Mouse (Mus musculus): ENCODE measurements around the gene Acaca.

The Acaca gene

DNA sequence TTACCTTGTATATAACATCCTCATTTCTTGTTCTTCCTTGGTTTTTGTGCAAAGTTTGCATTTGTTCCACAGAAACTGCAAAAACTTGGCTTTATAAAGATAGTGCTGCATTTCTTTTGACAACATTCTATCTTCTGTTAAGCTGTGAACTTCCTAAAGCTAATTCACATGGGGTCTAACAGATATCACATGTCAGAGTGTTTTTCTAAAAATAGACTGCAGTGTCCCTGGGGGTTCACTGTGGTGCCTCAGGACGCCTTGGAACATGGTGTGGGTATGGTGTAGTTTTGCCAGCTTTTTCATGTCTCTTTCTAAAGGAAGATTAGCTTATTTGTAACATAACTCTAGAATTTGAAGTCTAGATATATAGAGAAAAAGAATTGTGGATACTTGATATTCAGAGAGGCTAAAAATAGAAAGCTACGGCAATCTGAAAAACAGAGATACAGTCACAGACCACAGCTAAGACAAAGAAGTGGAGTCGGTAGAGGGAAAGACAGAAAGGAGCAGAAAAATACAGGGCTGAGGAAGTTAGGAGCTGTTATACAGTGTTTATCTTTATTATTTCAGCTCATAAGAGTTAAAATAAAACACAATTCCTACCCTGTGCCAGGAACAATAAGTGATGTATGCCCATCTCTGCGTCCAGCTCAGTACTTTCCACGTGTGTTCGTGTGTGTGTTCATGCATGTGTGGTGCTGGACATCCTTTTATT lies 215.2 kb downstream of the Acaca start:
- DNase-seq: no peak

DNA sequence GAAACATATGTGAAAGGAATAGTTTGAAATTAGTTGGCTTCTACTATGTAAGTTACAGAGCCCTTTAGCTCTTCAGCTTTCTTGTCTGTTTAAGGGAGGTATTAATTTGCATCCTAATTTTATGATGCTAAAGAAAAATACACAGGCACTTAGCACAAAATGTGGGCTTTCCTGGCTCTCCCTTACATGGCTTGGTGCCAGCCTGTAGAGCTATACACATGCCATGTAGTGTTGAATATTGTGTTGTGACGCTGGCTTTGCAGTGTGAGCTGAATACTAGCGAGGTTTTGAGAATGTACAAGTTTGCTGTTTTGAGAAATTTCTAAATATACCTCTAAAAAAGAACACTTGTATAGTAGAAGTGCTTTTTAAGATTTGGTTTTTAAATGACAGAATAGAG lies 218.3 kb downstream of the Acaca start:
- DNase-seq: no peak

DNA sequence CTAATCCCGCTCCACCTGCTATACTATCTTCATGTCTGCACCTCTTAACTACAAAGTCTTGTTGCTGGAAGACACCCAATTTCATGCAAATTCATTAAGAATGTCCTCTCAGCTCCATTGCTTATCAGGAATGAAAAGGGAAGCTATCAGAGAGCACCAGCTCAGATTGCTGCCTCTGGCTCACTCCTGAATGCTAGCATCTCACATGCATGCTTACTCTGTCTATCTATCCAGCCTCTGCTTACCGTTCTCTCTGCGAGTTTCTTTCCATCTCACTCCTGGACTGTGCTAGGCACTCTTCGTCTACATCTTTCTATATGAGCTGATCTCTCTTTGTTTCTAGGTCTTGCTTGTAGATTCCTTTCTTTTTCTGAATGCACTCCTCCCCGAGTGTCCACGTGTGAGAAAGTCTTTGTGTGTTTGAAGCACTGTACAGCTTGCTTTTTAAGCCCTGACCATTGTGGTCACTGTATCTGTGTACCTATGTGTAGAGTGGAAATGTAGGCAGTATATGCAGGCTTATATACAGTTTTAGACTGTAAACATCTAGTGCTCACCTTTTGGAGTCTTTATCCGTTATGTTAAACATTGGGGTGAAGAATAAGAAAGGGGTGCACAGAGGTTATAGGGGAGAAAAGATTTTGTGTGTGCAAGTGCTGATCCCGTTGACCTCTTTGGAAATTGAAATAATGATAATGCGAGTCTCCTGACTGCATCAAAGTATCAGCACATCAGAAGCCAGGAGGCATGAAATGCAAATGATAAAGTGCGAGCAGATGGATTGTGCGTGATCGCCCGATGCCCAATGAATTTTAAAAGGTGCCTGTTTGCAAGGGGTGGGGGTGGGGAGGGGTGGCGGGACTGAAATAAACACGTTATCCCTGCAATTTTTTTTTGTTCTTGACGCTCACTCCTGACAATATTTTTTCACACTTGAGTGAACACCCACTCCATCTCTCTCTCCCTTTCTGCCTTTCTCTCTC lies 219.7 kb downstream of the Acaca start:
- DNase-seq: no peak

DNA sequence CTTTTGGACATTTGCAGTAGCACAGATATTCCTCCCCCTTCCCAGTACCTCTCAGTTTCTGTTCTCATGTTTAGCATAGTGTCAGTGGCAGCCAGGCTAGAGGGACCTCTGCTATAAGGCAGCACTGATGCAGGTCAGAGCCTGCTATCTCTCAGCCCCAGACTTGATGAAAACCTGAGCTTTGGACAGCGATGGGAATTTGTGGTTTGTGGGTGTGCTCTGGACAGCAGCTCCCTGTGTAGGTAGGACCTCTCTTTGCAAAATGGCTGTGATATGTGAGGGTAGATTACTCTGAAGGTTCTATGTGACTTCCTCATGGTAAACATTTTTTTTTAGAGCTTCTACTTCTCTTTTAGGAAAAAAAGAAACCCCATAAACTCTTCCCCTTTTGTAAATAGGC lies 221.7 kb downstream of the Acaca start:
- DNase-seq: no peak

DNA sequence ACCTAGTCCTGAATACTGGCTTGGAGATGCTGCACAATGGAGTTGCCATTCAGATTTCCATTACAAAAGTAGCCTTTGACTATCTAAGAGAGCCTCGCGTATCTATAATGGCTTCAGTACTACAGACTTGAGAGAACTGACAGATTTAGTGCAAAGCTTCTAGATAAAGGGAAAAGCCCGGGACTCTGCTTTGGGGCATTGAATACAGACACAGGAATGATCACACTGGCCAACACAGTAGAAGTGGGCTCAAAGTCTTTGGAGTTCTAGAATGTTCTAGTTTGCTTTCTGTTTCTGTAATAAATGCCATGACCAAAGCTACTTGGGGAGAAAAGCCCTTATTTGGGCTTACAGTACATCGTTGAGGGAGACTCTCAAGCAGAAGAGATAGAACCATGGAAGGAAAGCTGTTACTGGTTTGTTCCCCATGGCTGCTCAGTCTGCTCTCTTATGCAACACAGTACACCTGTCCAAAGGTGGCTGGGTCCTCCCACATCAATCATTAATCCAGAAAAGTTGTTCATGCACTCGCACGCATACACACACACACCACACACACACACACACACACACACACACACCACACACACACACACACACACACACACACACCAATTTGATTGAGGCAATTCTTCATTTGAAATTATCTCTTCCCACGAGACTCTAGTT lies 223.7 kb downstream of the Acaca start:
- DNase-seq: peak; percentile 88

DNA sequence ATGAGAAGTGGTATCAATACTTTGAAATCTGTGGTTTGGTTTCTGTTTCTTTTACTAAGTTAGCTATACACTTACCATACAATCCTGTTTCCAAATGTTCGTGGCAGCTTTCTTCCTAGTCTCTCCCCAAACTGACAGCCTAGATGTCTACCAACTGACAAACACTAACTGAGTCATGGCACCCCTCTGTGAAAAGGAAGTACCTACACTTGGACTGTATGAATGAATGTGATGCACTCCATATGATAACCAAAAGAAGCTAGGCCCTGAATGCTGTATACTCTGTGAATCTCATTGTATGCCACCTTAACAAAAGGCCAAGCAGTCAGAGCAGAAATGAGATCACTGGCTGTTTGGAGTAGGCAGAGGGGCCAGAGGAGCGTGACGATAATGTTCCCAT lies 227.8 kb downstream of the Acaca start:
- no peak for DNase-seq

DNA sequence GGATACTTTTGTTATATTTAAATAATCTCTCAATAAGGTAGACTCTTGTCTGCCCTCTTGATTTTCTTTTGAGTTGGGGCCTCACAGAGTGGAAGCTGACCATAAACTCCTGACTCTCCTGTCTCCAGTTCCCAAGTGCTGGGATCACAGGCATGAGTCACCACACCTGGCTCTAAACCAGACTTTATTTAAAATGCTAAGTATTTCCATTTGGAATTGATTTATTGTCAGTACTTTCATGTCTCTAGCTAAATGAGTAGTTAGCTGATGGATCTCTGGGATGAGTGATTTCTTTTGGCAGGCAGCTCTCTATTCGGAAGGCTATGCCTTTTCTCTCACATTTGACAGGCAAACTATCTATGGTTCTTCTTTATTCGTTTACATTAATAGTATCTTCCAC lies 228.3 kb downstream of the Acaca start:
- DNase-seq: no peak

DNA sequence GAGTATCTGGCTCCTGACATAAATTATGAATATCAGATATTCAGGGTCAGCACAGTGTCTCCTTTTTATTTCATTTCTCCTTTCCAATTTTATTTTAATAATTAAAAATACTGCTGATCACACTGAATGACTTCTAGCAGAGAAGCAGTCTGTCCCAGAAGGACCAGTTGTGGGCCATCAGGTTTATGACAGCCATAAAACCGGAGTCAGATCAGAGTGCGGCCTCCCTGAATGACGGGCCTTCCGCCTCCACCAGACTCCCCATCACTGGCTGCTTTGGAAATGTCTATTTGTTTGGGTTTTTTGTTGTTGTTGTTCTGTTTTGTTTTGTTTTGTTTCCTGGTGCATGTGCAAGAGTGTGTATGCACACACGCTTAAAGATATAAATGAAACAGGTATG lies 232.1 kb downstream of the Acaca start:
- peak; percentile 30 for DNase-seq

DNA sequence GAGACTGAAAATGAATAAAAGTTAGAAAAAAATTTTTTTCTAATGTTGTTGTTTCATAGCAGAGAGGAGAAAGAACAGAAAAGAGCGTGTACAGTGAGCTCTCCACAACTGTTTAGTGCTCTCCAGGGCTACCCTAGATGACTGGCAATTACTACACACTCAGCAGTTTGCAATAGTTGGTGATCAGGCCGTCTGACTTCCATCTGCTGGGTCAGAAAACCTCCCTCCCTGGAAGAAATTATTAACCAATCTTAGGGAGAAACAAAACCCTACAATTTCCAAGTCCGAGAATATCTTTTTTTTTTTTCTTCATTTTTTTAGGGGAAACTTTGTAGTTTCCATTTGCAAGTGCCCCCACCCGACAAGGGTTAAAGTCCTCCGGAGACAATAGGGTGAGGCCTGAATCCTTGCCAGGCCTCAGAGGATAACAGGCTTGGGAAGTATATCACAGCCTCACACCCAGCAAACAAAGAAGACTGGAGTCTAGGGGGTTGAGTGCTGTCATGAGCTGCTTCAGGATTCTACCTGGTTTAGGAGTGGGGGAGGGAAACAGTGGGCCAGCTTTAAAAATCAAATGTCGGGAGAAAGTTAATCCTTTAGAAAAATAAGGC lies 233.3 kb downstream of the Acaca start:
- peak; percentile 76 for DNase-seq

DNA sequence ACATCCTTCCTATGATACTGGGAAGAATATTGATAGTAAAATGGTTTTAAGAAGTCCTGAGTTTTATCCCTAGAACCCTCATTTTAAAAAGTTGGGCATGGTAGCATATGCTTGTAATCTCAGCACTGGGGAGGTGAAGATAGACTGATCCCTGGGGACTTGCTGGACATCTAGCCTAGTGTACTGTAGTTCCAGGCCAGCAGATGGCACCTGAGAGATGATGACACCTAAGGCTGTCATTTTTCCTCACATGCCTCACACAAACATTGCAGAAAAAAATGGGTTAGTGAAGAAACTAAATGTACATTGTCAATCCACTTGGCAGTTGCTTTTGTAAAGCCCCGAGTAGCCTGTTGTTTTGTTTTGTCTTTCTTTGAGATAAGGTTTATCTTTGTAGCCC lies 235.8 kb downstream of the Acaca start:
- DNase-seq: peak; percentile 21

DNA sequence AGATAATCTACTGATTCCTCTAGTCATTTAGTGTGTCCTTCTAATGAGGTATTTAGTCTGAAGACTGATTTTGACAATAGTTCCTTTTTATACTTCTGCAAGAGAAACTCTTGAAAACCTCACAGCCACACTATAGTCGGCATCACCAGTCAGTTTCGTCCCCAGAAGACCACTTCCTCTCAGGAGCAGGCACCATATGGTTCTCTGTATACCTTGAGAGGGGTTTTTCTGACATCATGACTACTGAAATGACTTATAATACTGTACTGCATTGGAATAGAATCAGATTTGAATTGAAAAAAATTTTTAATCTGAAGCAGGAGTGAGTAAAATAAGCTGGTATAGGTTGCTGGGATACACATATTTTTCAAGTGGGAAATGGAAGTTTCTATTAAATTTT lies 239.4 kb downstream of the Acaca start:
- DNase-seq: no peak

DNA sequence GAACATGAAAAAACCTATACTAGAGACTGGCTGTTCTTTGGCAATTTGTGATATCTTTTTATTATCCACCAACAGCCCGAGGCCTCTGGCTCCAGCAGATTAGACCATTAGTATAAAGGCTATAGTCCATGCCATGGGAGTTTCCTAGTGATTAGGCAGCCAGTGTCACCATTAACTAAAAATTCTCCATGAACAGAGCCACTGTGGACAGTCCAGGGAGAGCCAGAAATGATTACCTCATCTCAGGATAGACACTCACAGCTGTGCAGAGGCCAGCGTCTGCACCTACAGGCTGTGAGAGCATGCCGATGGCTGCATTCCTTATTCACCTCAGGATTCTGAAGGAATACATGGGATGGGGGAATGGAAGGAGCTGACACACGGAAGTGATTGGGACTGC lies 243.7 kb downstream of the Acaca start:
- no peak for DNase-seq

DNA sequence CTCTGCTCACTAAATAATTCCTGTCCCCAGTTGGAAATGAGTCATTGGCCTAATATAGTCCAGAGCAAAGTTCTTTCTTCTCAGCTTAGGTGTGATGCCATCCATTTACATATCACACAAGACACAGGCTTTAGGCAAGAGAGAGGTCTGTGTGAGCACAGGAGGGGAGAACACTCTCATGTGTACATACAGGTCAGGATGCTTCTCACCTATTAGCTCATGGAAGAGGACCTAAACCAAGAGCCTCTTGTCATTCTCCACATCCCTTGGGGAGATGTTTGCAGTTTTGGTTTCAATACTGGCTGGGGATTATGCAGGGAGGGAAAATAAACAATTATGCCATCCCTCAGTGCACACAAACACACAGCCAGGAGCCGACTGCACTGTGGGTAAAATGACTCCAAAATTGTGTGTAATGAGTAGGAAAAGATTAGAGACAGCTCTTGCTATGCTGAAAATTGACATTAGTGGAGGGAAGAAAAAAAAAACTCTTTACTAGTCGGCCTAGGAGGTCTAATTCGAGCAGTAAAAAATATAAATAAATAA lies 246.6 kb downstream of the Acaca start:
- DNase-seq: no peak

DNA sequence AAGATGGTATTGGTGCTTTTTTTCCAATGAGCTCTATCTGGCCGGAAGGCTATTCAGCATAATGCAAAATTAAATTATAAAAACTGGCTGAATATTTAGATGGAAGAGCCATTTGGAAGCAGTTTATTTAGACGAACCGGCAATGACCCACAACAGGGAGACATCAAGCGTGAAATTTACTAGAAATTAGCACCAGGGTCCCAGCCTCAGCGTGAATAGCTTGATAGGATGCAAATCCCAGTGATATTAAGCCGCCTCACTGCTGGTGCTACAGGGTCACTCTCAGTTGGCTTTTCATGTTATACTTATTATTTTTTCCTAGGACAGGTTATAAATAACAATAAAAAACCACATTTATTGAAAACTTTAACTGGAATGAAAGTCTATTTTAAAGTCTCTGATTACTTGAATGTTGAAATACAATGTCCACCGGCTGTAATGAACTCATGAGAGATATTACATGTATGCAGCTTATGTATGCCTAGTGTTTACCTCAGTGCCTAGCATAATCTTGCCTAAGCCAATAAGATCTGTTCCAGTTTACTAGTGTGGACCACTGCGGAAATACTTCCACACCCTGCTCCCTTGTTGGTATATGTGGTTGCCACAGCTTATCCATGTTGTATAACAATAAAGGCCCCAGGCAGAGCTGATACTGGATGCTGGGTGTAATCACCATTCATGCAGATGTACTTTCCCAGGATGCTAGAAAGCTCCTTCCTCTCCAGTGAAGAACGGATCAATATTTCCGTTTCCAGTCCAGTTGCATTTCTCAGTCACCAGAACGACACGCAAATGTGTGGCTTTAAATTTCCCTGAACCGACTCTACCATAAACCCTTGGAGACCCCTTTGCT lies 247.3 kb downstream of the Acaca start:
- DNase-seq: no peak

DNA sequence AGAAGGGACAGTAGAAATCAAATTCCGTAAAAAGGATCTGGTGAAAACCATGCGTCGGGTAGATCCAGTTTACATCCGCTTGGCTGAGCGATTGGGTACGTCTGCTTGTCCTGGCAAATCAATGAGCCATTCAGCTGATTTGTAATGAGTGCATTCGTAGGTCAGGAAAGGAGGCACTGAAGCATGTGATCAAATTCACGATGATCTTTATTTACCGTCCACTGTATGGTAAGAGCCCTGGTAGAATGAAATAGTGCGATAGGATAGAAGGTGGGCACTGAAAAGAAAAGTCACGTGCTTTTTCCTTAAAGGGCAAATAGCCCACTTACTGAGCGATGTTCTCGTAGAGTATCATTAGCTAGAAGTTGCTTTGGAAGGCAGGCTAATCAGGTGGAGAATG lies 253.0 kb downstream of the Acaca start:
- no peak for DNase-seq

DNA sequence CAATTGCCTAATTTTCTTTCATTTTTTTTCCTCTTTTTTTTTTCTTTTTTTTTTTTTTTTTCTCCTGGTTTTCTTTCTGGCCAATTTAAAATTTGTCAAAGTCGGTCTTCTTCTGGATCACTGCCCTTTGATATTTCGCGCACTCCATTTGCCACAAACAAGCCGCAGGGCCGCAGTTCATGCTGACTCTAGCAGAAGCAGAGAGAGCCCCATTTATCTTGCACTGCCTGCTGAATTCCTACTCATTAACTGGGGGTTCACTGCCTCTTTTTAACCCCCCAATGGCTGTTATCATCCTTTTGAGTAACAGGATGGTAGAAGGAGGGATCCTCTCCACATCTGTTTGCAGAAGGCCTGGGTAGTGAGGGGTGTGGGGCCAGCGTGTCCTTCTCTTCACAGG lies 254.4 kb downstream of the Acaca start:
- no peak for DNase-seq

DNA sequence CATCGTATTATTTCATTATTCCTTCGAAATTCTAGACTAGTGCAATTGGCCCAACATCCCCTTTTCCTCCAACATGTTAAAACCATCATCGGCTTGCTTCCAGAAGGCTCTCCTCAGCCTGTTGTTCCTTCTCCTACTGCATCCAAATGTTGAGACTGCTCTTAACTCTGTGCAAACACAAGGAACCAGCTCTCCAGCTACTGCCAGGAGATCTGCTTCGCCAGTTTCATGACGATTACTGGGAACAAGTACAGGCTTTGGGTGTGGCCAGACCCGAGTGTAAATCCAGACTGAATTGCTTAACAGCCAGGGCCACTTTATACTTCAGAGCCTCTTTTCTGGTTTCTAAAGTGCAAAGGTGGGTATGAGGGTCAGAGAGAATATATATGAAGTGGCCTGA lies 259.9 kb downstream of the Acaca start:
- DNase-seq: no peak

DNA sequence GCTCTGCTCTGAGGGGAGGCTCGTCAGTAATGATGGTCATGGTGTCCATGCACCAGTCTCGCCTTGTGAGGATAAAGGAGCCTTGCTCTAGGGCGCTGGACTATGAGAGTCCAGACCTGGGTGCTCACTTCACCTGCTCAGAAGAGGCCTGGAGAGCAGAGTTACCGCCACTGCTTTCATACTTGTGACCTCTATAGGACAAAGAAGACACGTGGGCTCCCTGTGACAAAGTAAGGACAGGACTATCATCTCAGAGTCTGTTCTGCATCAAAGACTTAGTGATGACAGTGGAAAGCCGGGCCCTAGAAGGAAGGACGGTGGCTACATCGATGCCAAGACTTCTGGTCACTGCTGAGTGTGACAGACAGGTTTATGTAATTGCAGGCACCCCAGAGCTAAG lies 261.7 kb downstream of the Acaca start:
- DNase-seq: no peak

DNA sequence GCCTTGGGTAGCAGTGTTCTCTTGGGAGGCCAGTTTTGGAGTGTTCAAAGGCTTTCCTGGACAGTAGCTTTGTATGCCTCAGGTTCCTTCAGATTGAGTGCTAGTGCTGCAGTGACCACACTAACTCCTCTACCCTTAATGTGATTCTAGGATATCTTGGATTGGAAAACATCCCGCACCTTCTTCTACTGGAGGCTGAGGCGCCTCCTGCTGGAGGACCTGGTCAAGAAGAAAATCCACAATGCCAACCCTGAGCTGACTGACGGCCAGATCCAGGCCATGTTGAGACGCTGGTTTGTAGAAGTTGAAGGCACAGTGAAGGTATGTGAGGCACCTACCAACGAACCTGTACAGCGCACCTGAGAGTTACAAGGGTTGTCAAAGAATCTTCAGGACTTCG lies 262.6 kb downstream of the Acaca start:
- peak; percentile 9 for DNase-seq

DNA sequence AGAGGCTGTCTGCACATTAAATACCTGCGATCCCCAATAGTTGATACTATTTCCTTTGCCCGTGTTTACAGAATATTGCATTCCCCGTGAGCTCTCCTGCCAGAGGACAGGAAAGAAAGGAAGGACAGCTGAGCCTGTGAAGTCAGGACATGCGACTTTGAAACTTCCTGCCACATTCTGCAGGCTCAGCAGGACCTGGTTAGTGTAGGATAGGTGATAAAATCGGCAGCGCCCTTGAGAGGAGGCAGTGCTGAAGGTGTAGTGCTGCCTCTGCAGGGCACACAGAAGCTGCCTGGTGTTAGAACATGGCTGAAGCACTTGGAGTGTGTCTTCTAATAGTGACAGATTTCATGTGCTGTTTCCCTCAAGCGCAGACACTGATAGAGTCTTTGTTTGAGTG lies 264.1 kb downstream of the Acaca start:
- no peak for DNase-seq

DNA sequence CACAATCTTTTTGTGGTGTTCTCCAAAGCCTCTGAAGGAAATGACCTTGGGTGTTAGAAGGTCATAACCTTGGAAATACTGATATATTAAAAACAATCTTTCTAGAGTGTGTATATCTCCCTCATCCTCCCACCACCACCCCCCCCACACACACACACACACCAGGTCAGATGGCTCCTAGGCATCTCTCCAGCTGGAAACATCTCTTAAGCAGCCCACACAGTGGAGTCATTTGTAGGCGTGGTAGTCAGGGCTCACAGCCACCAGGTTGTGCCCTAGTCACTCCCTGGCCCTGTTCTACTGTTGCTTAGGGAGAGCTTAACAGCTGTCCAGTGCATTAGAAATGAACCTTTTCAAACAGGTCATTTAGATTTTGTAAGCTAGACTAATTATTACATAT lies 265.5 kb downstream of the Acaca start:
- DNase-seq: no peak

DNA sequence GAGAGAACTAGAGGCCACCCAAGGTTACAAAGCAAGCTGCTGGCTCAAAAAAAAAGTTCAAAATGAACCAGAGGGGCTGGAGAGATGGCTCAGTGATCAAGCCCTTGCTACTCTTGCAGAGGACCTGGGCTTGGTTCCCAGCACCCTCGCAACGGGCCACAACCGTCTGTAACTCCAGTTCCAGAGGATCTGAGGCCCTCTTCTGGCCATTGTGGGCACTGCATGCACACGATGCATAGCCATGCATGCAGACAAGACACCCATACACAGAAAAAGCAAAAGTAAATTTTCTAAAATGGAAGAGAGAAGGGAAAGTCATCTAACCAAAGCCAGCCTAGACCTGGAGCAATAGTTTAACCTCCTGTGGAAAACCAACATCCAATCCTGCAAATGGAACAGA lies 277.3 kb downstream of the Acaca start:
- DNase-seq: no peak

All from kidney, adult 9 months (tissue).